Mouse (Mus musculus) liver, embryonic 14.5 days (tissue): ENCODE data around the gene E130114P18Rik.

Experiments used
- CTCF ChIP-seq: IDR thresholded peaks from 2 replicates; pipeline ENCODE4 v1.5.1; 2016; ENCODE audit warnings: antibody characterized with exemption, low read depth, control low read depth
- EP300 ChIP-seq: IDR thresholded peaks from 2 replicates; pipeline ENCODE4 v1.6.1; 2016; ENCODE audit warnings: antibody characterized with exemption, low read depth

DNA sequence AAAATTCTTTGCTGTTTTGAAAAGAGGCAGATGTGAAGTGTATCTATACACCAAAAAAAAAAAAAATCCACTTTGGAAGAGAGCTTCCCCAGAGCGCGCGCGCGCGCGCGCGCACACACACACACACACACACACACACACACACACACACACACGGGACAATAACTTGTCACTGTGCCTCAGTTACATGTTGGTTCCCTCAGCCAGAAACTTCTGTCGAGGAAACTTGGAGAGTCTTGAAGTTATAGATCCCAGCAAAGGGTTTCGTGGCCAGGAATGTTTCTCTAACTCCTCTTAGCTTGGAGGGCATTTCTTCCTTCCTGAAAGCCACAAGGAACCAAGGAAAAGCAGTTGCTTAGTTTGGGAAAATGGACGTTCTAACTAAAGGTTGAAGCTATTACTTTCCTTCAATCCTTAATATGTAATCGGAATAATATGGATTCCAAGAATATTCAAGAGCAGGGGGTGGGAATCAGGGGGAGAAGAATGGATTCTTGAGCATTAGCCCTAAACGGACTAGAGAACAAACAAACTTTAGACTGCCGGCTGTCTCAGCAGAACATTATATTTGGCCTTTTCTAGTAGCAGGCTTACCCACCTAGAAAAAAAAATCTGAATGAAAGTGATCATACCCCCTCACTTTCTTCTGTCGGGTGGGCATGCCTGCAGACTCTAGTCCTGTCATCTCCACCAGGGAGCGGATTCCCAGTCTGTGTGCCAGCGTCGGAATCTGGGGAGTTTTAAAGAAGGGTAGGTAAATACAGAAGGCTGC is 2.2 kb downstream of the E130114P18Rik start:
- TF ChIP-seq CTCF = no peak
- TF ChIP-seq EP300 = no peak
